Mouse (Mus musculus): ENCODE measurements at regions not wholly inside any gene's neighbourhood (a gene's known extent, or its start where the extent isn't known, plus 50 kb on each side); places are given as distances from the start of the nearest gene placed in this dataset.

DNA sequence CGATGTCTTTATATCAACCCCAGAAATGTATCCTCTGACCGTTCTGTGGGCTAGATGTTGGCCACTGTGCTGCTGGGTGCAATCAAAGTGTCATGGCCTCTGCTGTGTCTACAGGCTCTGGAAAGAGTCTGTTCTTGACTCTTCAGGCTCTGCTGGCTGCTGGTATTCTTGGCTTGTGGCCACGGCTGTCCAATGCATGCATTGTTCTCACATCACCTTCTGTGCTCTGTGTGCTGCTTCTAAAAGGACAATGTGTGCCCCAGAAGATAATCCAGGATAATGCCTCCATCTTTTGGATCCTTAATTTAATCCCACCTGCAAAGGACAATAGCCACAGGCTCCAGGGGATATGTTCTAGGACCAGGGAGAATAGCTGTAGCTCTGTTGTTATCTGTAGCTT, 77.5 kb upstream of the Dapl1 start:
- peak; percentile 48 for DNase-seq (ENCODE audit: low spot score)

- peak; percentile 43 for DNase-seq (ENCODE audit: low spot score)
Measured at GRCm38 (mm10) chr2:59407512-59407988, 76.9 kb upstream of the Dapl1 start.

DNA sequence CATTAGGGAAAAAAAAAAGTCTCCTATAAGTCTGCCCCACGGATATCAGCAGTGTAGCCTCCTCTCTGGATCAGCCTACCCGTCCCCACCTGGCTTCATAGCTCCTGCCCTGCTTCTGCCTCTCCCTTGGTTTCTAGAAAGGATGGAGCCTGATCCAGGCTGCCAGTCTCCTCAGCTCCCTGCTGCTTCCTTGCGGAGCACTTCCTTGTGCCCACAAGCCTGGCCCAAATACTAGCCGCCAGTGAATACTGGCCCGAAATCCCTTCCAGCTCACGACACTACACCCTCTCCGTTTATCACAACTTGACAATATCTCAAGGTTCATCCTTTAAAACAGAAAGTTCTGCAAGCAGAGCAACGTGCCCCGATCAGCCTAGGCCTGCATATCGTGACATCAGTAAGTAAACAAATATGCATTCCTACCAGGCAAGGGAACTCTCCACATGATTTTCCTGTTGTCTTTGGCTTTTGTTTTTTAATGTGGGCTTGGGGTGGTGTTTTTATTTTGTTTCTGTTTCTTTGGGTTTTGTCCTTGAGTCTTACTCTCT, 76.3 kb upstream of the Dapl1 start:
- DNase-seq (ENCODE audit: low spot score): peak; percentile 43

DNA sequence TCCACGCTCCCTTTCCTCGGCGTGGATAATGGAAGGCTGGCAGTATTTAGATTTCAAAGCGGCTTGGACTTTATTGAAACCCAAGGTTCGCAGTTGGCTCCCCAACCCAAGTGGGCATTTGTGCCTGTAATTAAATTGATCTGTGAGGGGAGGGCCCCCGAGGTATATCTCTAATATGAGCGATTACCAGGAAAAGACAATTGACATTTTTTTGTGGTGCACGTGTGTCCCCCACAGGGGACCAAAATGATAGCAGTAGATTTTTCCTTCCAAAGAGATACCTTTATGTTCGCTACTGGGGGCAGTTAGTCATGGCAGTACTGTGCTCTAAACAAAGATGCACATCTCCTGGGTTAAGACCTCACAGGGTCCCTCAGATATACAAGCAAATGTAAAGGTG, 69.8 kb upstream of the Dapl1 start:
- DNase-seq (ENCODE audit: low spot score): no peak

DNA sequence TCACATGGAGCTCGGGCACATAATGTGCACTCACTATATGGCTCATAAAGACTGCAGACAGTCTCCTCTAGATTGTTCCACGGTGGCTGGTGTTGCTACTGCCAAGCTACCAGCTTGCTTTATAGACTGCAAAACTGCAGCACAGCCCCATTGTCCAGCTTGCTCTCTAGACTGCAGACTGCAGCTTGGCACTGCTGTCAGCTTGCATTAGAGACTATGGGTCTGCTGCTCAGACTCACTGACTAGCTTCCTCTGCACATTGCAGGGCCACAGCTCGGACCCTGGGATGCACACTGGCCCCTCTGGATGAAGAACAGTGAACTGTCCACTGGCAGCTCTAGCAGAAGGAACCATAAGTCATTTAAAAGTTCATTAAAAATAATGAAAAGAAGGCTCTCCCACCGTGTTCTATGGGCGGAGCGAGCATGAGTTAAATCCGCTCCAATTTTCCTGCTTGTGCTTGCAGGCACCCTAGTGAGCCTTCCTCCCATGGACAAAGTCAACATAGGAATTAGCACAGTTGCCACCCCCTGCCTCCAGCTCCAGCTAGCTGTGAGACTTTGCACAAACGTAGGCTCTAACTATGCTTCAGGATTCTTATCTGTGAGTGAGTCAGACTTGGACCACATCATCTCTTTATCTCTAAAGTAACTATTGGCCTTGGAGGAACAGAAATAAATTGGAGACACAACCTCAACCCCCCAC, 67.8 kb upstream of the Dapl1 start:
- DNase-seq (ENCODE audit: low spot score): no peak

DNA sequence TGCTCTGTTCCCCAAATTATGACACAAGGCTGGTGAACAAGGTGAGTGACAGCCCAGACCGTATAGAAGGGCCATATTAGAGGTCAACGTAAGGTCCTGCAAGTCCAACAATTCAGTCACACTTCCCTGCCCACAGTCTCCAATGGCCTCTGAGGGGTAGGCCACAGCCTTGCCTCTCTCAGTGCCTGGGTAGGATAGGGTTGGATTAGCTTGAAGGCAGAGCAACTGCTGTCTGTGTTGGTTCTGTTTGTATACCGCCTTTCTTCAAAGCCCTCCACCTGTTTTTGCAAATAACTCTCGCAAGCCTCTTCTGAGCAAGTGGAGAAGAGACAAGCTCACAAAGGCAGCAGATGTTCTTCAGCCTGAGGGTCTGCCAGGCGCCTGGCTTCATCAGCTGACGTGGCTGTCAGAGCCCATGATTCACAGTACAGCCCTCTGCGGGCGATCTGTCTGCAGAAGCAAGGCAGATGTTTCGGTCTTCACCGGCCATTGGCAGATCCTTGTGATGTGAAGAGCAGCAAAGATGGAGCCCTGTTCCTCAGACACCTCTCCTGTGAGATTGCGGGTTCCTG, 67.0 kb upstream of the Dapl1 start:
- no peak for DNase-seq (ENCODE audit: low spot score)

DNA sequence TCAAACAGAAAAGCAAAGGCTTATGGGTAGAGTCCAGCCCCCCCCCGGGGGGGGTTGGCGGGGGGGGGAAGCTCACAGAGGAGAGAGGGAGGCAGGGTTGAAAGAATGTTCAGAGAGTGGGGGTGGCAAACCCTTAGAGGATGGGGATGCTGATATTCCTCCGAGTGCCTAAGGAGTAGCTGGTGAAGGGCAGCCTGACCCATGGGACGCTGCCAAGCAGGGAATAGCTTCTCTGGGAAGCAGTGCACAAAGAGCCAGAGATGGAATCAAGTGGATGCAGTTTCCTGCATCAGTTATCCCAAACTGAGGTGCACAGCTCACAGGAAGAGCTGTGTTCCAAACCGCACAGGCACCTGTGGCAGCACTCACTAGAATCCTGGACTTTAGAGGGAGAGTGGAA, 64.0 kb upstream of the Dapl1 start:
- DNase-seq (ENCODE audit: low spot score): no peak

GRCm38 (mm10) chr2:59422291-59423242, 61.9 kb upstream of the Dapl1 start:
- DNase-seq (ENCODE audit: low spot score): no peak

GRCm38 (mm10) chr2:59424205-59424604, 60.2 kb upstream of the Dapl1 start:
- no peak for DNase-seq (ENCODE audit: low spot score)

DNA sequence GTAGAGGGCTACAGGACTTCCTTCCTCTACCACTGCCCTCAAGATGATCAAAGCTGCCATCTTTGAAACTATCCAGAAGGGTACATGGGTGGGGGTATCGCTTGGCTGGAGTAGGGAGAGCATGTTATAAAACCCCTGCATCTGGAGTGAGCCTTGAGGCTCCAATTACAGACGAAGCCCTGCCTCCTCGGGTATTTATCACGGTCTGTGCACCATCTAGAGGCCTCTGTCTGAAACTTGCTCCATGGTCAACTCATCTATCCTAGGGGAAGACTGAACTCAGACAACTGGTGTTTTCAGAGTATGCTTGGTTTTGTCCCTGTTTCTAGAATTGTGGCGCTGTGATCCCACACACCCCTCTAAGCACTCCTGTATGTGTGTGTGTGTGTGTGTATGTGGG, 59.7 kb upstream of the Dapl1 start:
- peak; percentile 59 for DNase-seq (ENCODE audit: low spot score)

DNA sequence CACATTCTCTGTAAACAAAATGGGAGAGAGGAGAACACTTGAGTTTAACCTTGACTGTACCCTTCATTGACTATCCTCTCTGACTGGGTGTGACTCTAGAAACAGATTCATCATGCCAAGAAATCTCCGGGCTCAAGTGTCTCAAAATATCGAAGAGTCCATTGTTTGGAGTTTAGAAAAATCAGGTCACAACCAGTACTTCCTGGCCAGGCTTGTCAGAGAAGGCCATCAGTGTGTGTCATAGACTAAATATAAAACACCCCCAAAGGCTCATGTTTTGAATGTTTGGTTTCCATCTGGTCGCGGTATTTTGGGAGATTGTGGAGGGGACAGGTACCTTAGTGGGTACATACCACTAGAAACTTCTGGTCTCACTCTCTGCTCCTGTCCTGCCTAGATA, 58.6 kb upstream of the Dapl1 start:
- no peak for DNase-seq (ENCODE audit: low spot score)

DNA sequence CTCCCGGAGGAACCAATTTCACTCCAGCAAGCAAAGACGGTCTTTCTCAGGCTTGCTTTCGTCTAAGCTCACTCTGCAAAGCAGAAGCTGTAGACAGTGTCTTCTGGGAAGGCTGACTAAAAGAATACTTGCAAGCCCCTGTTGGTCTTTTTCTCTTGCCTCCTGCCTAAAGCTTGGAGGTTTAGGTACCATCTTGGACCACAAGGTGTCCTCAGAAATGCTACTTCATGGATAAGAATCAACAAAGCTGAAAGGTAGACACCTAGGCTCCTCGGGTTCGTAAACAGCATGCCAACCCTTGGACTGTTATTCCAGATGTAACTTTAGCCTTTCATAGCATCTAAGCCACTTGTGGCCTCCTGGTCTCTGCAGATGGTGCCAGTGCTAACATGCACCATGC, 53.0 kb upstream of the Dapl1 start:
- DNase-seq (ENCODE audit: low spot score): no peak

GRCm38 (mm10) chr2:59431867-59432266, 52.6 kb upstream of the Dapl1 start:
- no peak for DNase-seq (ENCODE audit: low spot score)
